Mouse (Mus musculus) stomach, postnatal 0 days (tissue): ENCODE data around the gene Gbp3.
"Not testable (repeated sequence)": the region's sequence is repeated elsewhere in the genome, so short reads cannot be mapped to it uniquely, and the experiment has no call there.

Source experiments
- CTCF ChIP-seq: IDR thresholded peaks from 2 replicates; pipeline ENCODE4 v1.5.1; 2016; ENCODE audit warnings: antibody characterized with exemption, low read depth, mild to moderate bottlenecking, moderate library complexity
- EP300 ChIP-seq: optimal IDR thresholded peaks from 2 replicates; pipeline ENCODE3; 2016; ENCODE audit warnings: antibody characterized with exemption

DNA sequence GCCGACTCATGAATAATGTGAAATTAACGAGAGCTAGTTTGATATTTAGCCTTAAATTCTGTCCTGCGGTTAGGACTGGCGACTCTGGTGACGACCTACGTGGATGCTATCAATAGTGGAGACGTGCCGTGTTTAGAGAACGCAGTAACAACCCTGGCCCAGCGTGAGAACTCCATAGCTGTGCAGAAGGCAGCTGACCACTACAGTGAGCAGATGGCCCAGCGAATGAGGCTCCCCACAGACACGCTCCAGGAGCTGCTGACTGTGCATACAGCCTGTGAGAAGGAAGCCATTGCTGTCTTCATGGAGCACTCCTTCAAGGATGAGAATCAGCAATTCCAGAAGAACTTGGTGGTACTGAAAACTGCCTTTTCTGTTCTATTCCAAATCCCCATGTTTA lies 17.1 kb upstream of the Gbp3 start:
- TF ChIP-seq CTCF, EP300: not testable (repeated sequence)
